ENCODE assay signal across 8 mouse cellular contexts in the genomic region with DNA sequence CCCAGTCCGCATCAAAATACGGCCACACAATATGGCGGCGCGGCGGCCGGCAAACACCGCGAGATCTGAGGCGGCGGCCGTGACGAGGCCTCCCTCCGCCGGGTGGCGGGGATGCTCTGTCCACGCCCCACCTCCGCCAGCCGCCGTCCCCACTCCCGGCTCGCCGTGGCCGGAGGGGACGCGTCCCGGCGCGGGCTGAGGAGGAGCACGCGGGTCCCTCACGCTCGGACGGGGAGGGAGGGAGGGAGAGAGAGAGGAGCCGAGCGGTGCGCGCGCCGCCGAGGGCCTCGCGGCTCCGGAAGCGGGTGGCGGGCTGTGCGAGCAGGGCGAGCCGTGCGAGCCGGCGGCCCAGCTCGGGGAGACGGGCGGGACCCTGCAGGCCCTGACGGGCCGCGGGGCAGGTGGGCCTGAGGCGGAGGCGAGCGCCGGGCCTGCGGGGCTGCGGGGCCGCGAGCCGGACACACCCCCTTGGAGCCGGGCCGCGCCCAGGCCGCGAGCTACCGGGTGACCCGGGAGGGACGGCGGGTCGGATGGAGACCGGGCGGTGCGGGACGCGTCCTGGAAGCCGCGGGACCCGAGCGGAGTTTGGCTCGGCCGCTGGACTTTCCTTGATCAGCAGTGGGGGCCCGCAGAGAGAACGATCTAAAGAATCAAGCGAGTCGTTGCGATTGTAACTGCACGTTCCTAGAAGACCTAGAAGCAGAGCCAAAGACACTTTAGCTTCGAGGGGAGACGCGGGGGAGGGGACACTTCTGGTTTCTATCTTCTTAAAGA. TPM values are rescaled to one million over a fixed set of nuclear protein-coding genes. Genes with fewer than 3 reads are reported as not detected.
DNase-seq lines count a peak whose midpoint lies in the region; ATAC-seq and TF ChIP-seq lines count a peak whose summit lies in the region.

A gene (minus strand): TSS at position 3 of the 774 bp plus-strand sequence.

- H3K36me3 ChIP-seq in hindbrain, postnatal 0 days (ENCODE audit: insufficient read depth, low read length) = no peaks in the 10 kb centered on the region

- no peak for TF ChIP-seq CTCF in gastrocnemius, adult 2 months (IDR thresholded peaks at IDR 0.05)
- no peak for TF ChIP-seq CTCF in hindbrain, postnatal 0 days (IDR thresholded peaks at IDR 0.05; ENCODE audit: low read depth)
- TF ChIP-seq CTCF in left cerebral cortex, adult 2 months (IDR thresholded peaks at IDR 0.05) = no peak

- H3K4me3 ChIP-seq in gastrocnemius, adult 2 months = peak within 1 kb of the TSS; percentile 94
- peak within 1 kb of the TSS; percentile 94 for H3K4me3 ChIP-seq in hindbrain, postnatal 0 days (ENCODE audit: low read length)
- H3K4me3 ChIP-seq in left cerebral cortex, adult 2 months = peak within 1 kb of the TSS; percentile 79

- peak within 1 kb of the TSS; percentile 99 for H3K9ac ChIP-seq in hindbrain, postnatal 0 days (replicated peaks; ENCODE audit: low read length)

- WGBS in hindbrain, postnatal 0 days = under 1% methylated on average over 70 of the region's 97 CpGs

- H3K27me3 ChIP-seq in hindbrain, postnatal 0 days (ENCODE audit: insufficient read depth, low read length) = no peaks in the 10 kb centered on the region

- intact Hi-C loops in gastrocnemius, adult 2 months (cut with DNase I) = loop anchor here (10.0 kb wide), 1 partner anchor 162 kb away; a partner anchor contains a TSS
- intact Hi-C loops in left cerebral cortex, adult 2 months (cut with DNase I) = loop anchor here (2.0 to 5.0 kb wide), 5 partner anchors 44 to 281 kb away; no protein-coding TSS in a partner anchor

- peak within 1 kb of the TSS; percentile 84 for H3K4me2 ChIP-seq in hindbrain, postnatal 0 days (ENCODE audit: low read depth, low read length)

- no peaks in the 10 kb centered on the region for H3K9me3 ChIP-seq in hindbrain, postnatal 0 days (ENCODE audit: low read length)

- peak; percentile 61 for DNase-seq in WW6 (ENCODE audit: low read depth, low spot score)
- peak; percentile 87 to 93 for DNase-seq in cerebellum, postnatal 4 days (ENCODE audit: low spot score in 2 of 2)
- DNase-seq in gastrocnemius, adult 2 months = peak; percentile 96
- peak; percentile 96 for DNase-seq in hindbrain, postnatal 0 days (ENCODE audit: low spot score)
- peak; percentile 91 for DNase-seq in left cerebral cortex, adult 2 months (ENCODE audit: extremely low spot score in 1 of 2, low spot score in 2 of 2)
- DNase-seq in right cerebral cortex, adult 2 months (ENCODE audit: low spot score in 2 of 2) = peak; percentile 85 to 89
- peak; percentile 92 for DNase-seq in urinary bladder, postnatal 14 days (ENCODE audit: low spot score)

- H3K27ac ChIP-seq in gastrocnemius, adult 2 months = peak within 1 kb of the TSS; percentile 96
- peak within 1 kb of the TSS; percentile 99 for H3K27ac ChIP-seq in hindbrain, postnatal 0 days
- H3K27ac ChIP-seq in left cerebral cortex, adult 2 months = peak within 1 kb of the TSS; percentile 92

- peaks cover 5% of the 10 kb centered on the region; the same call in 1 of the 2 replicates for H3K4me1 ChIP-seq in hindbrain, postnatal 0 days (ENCODE audit: insufficient read depth, low read length)

- ATAC-seq in hindbrain, postnatal 0 days = peak; percentile 98
- peak; percentile 90 for ATAC-seq in megakaryocyte, adult 5-6 weeks (ENCODE audit: poor library complexity, severe bottlenecking)

RNA-seq across cellular contexts. Expression of the gene that starts here (rescaled TPM):
- total RNA-seq in gastrocnemius, adult 2 months (2021) = 100 to 1,000 TPM in 1 of 2 experiments, 10 to 100 TPM in 1; 96.2 to 100 TPM
- 54.3 and 64.3 TPM in 2 replicates for total RNA-seq in hindbrain, postnatal 0 days (2014; rRNA removed)
- 11.4 and 12.0 TPM in 2 replicates for polyA plus RNA-seq in hindbrain, postnatal 0 days (2015; fragmentation: Nextera tagmentation; extraction: Ambion mirVana)
- 10 to 100 TPM; 53.9 to 56.9 TPM for total RNA-seq in left cerebral cortex, adult 2 months (2021)
- total RNA-seq in megakaryocyte, adult 5-6 weeks (2015) = 290 and 301 TPM in 2 replicates
- 105 and 120 TPM in 2 replicates for total RNA-seq in megakaryocyte, adult 5-6 weeks (2017)

Comparison
In these comparisons a context has a peak if more than half of its experiments do, and no peak if none do; other contexts are left out.
1. Peak in every context shown above with its lines: DNase-seq, ATAC-seq, H3K4me3 ChIP-seq and H3K27ac ChIP-seq.